Mouse (Mus musculus) bone marrow, adult 2 months (tissue): ENCODE measurements around the gene Ankrd44.

Experiments
- CTCF ChIP-seq: fragments of 200-500 bp; IDR thresholded peaks from 2 replicates; pipeline ENCODE4 v1.5.1; 2011; ENCODE audit warnings: low read length, control low read depth; ENCODE audit not compliant: control insufficient read depth, insufficient read depth
- POLR2A ChIP-seq: fragments of 200-500 bp; IDR thresholded peaks from 2 replicates; pipeline ENCODE4 v1.6.1; 2011; ENCODE audit warnings: low read depth, mild to moderate bottlenecking, control low read depth, low read length, borderline replicate concordance; ENCODE audit not compliant: control insufficient read depth

- TF ChIP-seq CTCF (no peak), POLR2A (no peak)
Measured at GRCm38 (mm10) chr1:54827351-54827750, 98.8 kb downstream of the Ankrd44 start.
